Mouse (Mus musculus) kidney, postnatal 36 days (tissue): Measurements from ENCODE around the gene Gm6268.
A peak's percentile ranks its signal among the peaks of the same experiment; 100 is the strongest.

Experiments used
- DNase-seq, 2 experiments: peaks; one replicate each; pipeline ENCODE4 v3.0.0; 2021 to 2022; ENCODE audit warnings: mixed read lengths in 2 of 2

The Gm6268 gene

DNA sequence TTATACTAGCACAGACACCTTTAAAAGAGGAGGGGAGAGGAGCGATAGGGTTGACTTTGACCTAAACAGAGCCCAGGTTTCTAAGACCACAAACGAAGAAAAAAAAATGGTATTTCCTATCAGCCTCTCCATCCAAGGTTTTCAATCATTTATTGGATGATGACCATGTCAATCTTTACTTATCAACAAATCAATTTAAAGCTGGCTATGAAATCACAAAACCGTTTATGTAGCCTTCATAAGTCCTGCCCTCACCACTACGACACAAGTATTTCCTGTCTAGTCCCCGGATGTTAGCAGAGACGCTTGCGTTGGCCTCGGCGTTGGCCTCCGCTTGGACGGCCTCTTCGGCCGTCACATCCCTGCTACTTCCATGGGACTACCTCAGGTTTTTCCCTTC, at the start of gene Gm6268:
Gm6268 (plus strand) TSS at position 301 of the 400 bp plus-strand sequence.
- DNase-seq: no peak

GRCm38 (mm10) chrX:36352446-36352845, 48.6 kb upstream of the Gm6268 start:
- DNase-seq: peak; percentile 18 to 62

- DNase-seq: no peak
These were observed 15.7 kb upstream of the Gm6268 start for GRCm38 (mm10) chrX:36385340-36385739.

GRCm38 (mm10) chrX:36389971-36390370, 11.1 kb upstream of the Gm6268 start:
- DNase-seq: no peak

DNA sequence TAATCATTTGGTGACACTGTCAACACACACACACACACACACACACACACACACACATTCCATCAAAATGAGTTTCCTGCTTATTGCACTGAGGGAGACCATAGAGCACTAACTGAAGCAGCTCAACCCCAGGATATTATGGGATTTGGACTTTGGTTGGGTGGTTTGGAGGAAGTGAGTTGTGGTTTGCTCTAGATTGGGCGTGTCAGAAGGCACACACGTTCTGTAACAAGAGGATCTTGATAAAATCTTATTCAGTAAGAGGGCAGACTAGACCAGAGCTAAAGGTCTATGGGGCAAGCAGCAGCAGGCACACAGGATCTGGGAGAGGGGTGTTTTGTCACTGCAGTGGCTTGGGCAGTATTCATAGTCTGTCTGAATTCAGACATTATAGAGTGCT, 10.6 kb upstream of the Gm6268 start:
- no peak for DNase-seq

GRCm38 (mm10) chrX:36392672-36393071, 8.4 kb upstream of the Gm6268 start:
- DNase-seq: no peak

DNA sequence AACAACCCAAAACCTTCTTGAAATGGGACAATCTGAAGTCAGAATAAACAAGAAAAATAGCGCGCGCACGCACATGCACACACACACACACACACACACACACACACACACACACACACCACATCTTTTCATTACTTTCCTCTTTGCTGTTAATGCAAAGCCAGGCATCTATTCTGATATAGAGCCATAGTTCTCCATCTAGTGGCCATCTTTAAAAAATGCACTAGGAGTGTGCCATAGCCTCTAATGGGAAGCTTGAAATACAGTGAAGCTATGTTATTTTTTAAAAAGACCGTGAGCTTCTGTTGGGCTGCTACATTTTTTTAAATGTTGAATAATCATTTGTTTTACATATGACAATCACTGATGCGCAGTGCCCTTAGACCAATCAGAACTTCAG, 7.8 kb upstream of the Gm6268 start:
- DNase-seq: peak; percentile 1 to 7

DNA sequence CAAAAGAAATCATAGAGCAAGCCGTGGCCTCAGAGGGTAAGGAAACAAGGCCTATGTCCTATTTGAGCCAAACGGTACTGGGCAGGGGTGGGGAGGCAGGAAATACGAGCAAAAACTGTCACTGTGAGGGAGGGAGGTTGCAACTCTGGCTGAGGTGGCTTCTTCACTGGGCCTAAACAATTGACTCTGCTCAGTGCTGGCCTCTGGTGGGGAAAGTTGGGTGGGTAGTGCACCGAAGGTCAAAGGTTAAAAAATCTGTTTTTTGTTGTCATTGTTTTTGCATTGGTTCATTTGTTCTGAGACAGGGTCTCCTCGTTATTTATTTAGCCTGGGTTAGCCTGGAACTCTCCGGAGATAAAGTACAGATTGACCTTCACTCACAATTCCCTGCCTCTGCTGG, 1.2 kb downstream of the Gm6268 start:
- peak in 1 of 2 experiments; percentile 14 for DNase-seq

DNA sequence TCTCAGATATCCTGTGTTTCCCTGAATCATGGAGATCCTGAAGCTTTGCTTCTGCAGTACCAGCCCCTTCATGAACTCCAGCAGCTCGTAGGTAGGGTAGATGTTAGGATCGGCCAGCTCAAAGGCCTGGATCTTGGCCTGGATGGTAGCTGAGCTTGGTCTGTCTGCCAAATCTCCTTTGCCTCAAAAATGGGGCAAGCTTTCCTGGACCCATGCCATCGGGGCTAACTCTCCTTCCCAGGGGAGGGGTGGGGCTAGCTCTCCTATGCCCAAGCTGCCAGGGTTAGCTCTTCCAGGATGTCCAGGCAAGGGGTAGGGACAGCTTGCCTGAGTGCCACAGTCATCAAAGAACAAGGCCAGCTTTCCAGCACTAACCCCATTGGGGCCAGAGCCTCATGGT, 18.1 kb downstream of the Gm6268 start:
- DNase-seq: no peak

DNA sequence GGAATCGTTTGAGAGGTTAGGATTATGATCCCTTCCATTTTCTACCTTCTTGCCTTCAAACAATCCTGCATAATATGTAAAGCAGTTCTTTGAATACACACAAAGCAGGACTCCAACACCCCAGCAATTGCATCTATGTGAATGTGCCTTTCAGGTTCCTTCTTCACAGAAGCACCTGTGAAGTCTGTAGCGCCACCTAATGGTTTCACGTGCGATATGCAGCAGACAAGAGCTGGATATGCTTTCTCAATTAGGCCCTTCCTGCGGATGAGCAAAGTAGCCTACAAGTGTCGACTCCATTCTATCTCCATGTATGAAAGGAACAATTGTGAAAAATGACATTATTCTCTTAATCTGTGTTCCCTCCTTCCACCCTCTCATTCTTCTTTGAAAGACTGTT, 33.9 kb downstream of the Gm6268 start:
- no peak for DNase-seq

GRCm38 (mm10) chrX:36437932-36438331, 36.9 kb downstream of the Gm6268 start:
- no peak for DNase-seq
